Mouse (Mus musculus): ENCODE results near the gene Dab1. TPM values are rescaled to one million over a fixed set of nuclear protein-coding genes. Genes with fewer than 3 reads are reported as not detected.

Dab1 gene
- polyA plus RNA-seq, 1 experiment from 2014 or later, result 14.3 TPM

DNA sequence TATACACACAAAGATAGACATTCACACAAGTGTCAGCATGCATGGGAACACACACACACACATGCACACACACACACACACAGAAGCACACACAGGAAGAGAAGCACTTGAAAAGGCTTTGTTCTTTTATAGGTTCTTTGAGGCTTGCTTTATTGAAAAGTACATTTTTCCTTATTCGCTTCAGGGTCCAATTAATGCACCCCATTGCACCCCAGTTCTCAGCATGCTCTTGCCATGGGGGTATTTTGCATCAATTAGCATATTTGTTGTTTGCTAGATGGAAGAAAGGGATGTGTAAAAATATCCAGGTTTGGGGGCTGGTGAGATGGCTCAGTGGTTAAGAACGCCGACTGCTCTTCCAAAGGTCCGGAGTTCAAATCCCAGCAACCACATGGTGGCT is 1025.7 kb downstream of the Dab1 start:
- no peak overlapping the region for H3K4me2 ChIP-seq (replicated peaks)
- no peaks in the 10 kb centered on the region for H3K9me3 ChIP-seq (replicated peaks)
- no peak overlapping the region for H3K27ac ChIP-seq (replicated peaks)
- H3K4me3 ChIP-seq (replicated peaks), result no peak overlapping the region
- no peak overlapping the region for H3K9ac ChIP-seq
- 93% methylated on average over 4 of the region's 4 CpGs for WGBS
- no peaks in the 10 kb centered on the region for H3K4me1 ChIP-seq
- ATAC-seq (ENCODE audit: insufficient number of reproducible peaks, low FRiP score, low TSS enrichment, low read depth), result no peak
- no peaks in the 10 kb centered on the region for H3K36me3 ChIP-seq
- no peaks in the 10 kb centered on the region for H3K27me3 ChIP-seq

DNA sequence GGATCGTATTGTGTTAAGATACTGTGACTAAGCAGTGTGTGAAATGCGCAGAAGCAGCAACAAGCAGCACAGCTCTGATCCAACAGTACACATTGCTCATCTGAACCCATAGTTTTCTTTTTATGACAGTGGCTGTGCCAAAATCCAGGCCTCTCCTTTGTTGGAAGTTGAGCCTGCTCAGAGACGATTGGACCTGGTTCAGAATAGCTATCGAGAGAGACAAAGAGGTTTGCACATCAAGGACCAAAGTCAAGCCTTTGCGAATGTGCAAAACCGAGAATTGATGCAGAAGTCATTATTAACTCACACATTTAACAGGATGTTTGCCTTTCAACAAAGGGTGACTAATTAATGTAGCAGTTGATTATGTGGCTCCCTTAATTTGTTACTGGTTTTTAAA is 1032.6 kb downstream of the Dab1 start:
- Histone ChIP-seq H3K27ac (replicated peaks) (no peak overlapping the region), H3K4me3 (replicated peaks) (no peak overlapping the region), H3K9me3 (replicated peaks) (no peaks in the 10 kb centered on the region), H3K4me1 (no peaks in the 10 kb centered on the region), H3K9ac (no peak overlapping the region), H3K4me2 (replicated peaks) (no peak overlapping the region), H3K27me3 (no peaks in the 10 kb centered on the region), H3K36me3 (no peaks in the 10 kb centered on the region)
- WGBS, result 75% methylated on average over 6 of the region's 6 CpGs
- ATAC-seq (ENCODE audit: insufficient number of reproducible peaks, low FRiP score, low TSS enrichment, low read depth), result no peak

DNA sequence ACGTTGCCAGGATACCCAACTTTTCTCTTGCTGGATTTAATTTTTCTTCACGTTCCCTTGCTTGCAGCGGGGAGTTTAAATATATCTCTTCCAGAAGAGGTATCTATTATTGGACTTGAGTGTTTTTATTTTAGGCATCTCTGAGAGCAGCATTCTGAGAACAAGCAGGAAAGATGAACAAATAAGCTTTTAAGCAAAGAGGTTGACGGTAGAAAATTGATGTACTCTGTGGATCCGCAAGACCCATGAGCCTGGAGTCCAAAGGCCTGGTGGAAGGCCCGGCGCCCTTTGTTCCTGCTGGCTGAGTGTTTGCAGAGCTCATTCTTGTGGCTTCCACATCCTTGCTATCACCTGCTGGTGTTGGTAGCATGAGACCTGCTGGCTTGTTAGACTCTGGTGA is 1037.6 kb downstream of the Dab1 start:
- WGBS, result 75% methylated on average over 7 of the region's 7 CpGs
- Histone ChIP-seq H3K27ac (replicated peaks) (no peak overlapping the region), H3K9me3 (replicated peaks) (no peaks in the 10 kb centered on the region), H3K27me3 (no peaks in the 10 kb centered on the region), H3K4me1 (no peaks in the 10 kb centered on the region), H3K4me2 (replicated peaks) (no peak overlapping the region), H3K9ac (no peak overlapping the region), H3K36me3 (no peaks in the 10 kb centered on the region), H3K4me3 (replicated peaks) (no peak overlapping the region)
- no peak for ATAC-seq (ENCODE audit: insufficient number of reproducible peaks, low FRiP score, low TSS enrichment, low read depth)

DNA sequence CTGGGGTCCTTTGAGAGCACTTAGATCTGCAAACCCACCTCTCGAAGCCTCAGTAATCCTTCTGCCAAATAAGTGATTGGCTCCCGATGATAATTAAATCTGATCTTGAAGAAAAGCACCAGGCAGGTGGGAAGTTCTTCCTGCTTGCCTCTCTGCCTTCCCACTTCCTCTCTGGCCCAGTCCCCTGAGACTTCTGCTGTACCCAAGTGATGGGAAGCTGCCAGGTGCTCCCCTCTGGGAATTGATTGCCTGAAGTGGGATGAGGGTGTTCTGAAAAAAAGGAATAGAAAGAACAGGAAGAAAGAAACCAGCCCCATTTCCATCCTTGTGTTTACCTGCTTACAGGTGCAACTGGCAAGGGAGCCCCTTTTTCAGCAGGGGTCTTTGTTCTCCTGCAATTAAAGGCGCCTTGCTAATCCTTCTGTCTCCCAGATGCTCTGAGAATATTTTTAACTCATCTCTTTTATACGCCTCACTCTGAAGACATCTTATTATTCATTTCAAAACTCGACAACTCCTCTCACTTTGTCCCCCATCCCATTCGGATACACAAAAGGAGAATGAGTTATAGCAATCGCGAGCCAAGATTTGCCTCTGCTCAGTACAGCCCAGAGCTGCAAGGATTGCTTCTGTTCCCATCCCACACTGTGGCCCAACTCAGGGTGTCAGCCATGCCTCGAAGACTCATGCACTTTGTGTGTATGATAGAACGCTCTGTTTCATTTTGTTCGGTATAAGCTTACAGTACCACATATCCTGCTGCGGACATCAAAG is 1043.9 kb downstream of the Dab1 start:
- no peak overlapping the region for H3K27ac ChIP-seq (replicated peaks)
- no peaks in the 10 kb centered on the region for H3K27me3 ChIP-seq
- no peak for ATAC-seq (ENCODE audit: insufficient number of reproducible peaks, low FRiP score, low TSS enrichment, low read depth)
- H3K4me2 ChIP-seq (replicated peaks), result no peak overlapping the region
- no peaks in the 10 kb centered on the region for H3K36me3 ChIP-seq
- H3K9me3 ChIP-seq (replicated peaks), result no peaks in the 10 kb centered on the region
- no peaks in the 10 kb centered on the region for H3K4me1 ChIP-seq
- WGBS, result 68% methylated on average over 12 of the region's 12 CpGs
- H3K4me3 ChIP-seq (replicated peaks), result no peak overlapping the region
- no peak overlapping the region for H3K9ac ChIP-seq

DNA sequence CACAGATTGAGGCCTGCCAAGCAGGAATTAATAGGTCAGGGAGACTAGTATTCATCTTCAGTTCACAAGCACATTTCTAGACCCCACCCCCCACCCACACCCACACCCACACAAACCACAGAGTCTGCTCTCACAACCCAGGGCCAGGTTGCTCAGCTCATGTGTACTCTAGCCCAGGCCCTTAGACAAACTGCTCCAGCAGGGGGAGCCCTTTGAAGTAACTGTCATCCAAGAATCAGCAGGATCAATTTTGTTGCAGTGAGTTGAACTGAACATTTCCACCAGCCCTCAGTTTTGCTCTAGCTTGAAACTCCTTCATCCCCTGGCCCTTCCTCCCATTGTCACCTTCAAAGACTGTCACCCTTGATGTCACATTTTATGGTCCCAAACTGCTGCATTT is 1046.4 kb downstream of the Dab1 start:
- H3K4me3 ChIP-seq (replicated peaks), result no peak overlapping the region
- H3K27ac ChIP-seq (replicated peaks), result no peak overlapping the region
- H3K4me2 ChIP-seq (replicated peaks), result no peak overlapping the region
- H3K27me3 ChIP-seq, result no peaks in the 10 kb centered on the region
- no peaks in the 10 kb centered on the region for H3K9me3 ChIP-seq (replicated peaks)
- ATAC-seq (ENCODE audit: insufficient number of reproducible peaks, low FRiP score, low TSS enrichment, low read depth), result no peak
- H3K9ac ChIP-seq, result no peak overlapping the region
- no peaks in the 10 kb centered on the region for H3K36me3 ChIP-seq
- no peaks in the 10 kb centered on the region for H3K4me1 ChIP-seq

DNA sequence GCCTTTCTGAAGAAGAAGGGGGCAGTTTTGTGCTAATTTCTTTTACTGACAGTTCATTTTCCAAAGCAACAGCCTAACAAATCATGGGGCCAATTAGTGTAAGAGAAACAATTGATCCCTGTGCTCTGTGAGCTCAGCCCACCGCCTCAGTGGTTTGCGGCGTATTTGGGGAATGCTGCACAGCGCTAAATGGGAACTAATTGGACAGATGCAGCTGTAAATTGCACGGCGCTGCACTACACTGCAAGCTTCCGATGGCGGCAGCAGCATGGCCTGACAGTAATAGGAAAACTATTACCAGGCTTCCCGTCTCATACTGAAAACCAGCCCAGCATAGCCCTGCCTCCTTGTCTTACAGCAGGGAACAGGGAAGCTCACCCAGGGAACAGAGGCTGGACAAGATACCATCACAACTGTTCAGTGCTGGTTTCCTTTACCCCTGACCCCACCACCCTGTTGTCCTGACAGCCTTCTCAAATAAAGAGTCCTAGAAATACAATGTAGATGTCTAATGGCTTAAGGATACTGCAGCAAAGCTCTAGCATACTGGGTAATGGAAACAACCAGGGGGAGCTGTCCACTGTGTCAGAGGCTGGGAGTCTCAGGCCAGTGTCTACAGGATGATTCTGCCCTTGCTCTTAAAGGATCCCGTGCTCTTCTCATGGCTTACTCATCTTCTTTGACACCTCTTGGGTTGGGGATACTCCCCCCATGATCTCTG is 1047.8 kb downstream of the Dab1 start:
- Histone ChIP-seq H3K27me3 (no peaks in the 10 kb centered on the region), H3K4me3 (replicated peaks) (no peak overlapping the region), H3K27ac (replicated peaks) (no peak overlapping the region), H3K4me2 (replicated peaks) (no peak overlapping the region), H3K9me3 (replicated peaks) (no peaks in the 10 kb centered on the region), H3K4me1 (no peaks in the 10 kb centered on the region), H3K9ac (no peak overlapping the region), H3K36me3 (no peaks in the 10 kb centered on the region)
- no peak for ATAC-seq (ENCODE audit: insufficient number of reproducible peaks, low FRiP score, low TSS enrichment, low read depth)
- WGBS, result 71% methylated on average over 10 of the region's 10 CpGs

DNA sequence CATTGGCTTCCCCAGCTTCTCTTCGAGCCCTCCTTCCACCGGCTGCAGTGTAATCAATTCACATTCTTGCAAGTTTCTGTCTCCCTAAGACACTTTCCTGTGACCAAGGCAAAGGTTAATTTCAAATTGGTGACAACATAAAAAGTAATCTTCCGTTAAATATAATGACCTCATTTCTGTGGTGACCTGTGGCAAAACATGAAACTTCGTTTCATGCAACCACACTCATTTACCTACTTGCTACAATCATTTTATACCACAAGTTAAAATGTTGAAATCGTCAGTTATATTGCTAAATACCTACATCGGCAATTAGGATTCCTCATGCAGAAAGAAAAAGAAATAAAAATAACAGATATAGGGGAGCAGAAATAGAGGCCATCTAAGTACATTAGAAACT is 1048.9 kb downstream of the Dab1 start:
- Histone ChIP-seq H3K9me3 (replicated peaks) (no peaks in the 10 kb centered on the region), H3K9ac (no peak overlapping the region), H3K27ac (replicated peaks) (no peak overlapping the region), H3K4me2 (replicated peaks) (no peak overlapping the region), H3K27me3 (no peaks in the 10 kb centered on the region), H3K36me3 (no peaks in the 10 kb centered on the region), H3K4me1 (no peaks in the 10 kb centered on the region), H3K4me3 (replicated peaks) (no peak overlapping the region)
- WGBS, result 83% methylated on average over 6 of the region's 6 CpGs
- no peak for ATAC-seq (ENCODE audit: insufficient number of reproducible peaks, low FRiP score, low TSS enrichment, low read depth)

DNA sequence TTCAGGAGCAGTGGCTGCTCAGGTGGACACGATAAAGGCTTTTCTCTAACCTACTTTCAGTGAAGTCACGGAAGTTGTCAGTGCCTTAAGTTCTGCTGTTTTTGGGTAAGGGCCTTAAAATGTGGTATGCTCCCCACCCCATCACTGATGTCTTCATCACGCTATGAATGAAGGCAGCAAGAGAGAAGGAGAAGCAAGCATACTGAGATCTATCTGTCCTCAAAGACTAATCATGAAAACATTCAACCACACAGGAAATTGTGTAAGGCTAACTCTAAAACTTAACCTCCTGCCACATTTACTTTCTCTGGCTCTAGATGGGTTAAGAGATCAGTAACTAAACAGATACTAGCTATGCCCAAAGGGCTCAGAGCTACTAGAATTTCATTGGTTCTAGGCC is 1050.2 kb downstream of the Dab1 start:
- no peak overlapping the region for H3K9ac ChIP-seq
- H3K4me3 ChIP-seq (replicated peaks), result no peak overlapping the region
- 87% methylated on average over 3 of the region's 3 CpGs for WGBS

DNA sequence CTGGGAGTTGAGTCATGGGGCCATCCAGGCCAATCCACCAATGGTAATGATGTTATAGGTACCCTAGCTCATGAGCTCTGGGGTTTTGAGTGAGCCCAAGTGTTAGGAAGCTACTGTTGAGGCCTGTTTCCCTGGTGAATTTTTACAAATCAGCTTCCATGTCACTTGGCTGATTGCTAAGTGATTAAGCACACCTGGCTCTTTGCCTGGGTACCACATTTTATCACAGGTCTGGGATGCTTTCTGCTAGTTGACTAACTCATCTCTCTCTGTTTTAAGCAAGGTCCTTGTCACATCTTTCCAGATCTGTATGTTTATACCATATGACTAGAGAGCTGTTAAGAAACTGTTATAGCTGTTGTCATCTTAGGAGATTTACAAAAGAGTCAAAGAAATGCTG is 1051.6 kb downstream of the Dab1 start:
- no peaks in the 10 kb centered on the region for H3K27me3 ChIP-seq
- ATAC-seq (ENCODE audit: insufficient number of reproducible peaks, low FRiP score, low TSS enrichment, low read depth), result no peak

More for the DNA sequence above, 1050.2 kb downstream of the Dab1 start:
- H3K4me1 ChIP-seq, result no peaks in the 10 kb centered on the region
- no peak overlapping the region for H3K4me2 ChIP-seq (replicated peaks)
- H3K36me3 ChIP-seq, result no peaks in the 10 kb centered on the region
- no peaks in the 10 kb centered on the region for H3K9me3 ChIP-seq (replicated peaks)
- no peak overlapping the region for H3K27ac ChIP-seq (replicated peaks)
- ATAC-seq (ENCODE audit: insufficient number of reproducible peaks, low FRiP score, low TSS enrichment, low read depth), result no peak
- H3K27me3 ChIP-seq, result no peaks in the 10 kb centered on the region

DNA sequence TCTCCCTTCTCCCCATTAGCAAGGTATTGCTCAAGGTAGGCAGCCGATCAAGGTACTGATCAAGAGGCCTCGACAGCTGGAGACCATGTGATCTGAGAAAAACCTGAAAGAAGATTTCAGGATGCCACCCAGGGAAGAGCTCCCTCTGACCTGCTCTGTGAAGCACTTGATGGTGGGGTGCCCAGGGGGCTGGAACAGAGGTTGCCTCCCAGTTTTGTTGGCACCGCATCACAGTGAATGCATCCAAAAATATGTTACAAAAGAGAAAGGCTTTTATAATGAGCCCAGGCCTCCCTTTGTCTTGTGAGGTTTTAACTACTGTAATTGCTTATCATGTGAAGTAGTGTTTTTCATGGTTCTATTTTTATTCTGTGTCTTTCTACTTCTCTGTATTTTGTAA is 1054.2 kb downstream of the Dab1 start:
- no peak overlapping the region for H3K4me2 ChIP-seq (replicated peaks)

More for the DNA sequence above, 1051.6 kb downstream of the Dab1 start:
- Histone ChIP-seq H3K4me2 (replicated peaks) (no peak overlapping the region), H3K4me1 (no peaks in the 10 kb centered on the region), H3K9ac (no peak overlapping the region), H3K4me3 (replicated peaks) (no peak overlapping the region), H3K36me3 (no peaks in the 10 kb centered on the region), H3K27ac (replicated peaks) (no peak overlapping the region), H3K9me3 (replicated peaks) (no peaks in the 10 kb centered on the region)

DNA sequence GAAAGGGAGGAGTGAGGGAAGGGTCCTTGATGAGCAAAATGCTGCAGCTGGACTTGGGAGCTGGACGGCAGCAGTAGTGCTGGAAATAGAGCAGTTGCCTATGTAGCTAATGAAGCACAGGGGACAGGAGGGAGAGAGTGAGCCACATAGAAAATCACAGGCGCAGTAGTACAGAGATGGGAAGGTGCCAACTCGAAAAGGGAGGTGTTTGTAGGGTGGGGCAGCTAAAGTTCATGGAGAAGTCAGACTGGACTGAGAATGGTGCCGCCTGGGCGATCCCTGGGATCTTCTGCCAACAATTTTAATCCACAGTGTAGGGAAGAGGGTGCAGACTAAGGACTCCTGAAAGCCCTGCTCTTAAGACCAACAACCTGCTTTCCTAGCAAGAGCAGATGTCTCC is 1055.5 kb downstream of the Dab1 start:
- Histone ChIP-seq H3K9ac (no peak overlapping the region), H3K4me2 (replicated peaks) (no peak overlapping the region), H3K27ac (replicated peaks) (no peak overlapping the region), H3K36me3 (no peaks in the 10 kb centered on the region), H3K4me3 (replicated peaks) (no peak overlapping the region), H3K27me3 (no peaks in the 10 kb centered on the region), H3K9me3 (replicated peaks) (no peaks in the 10 kb centered on the region), H3K4me1 (no peaks in the 10 kb centered on the region)
- ATAC-seq (ENCODE audit: insufficient number of reproducible peaks, low FRiP score, low TSS enrichment, low read depth), result no peak
- 83% methylated on average over 5 of the region's 5 CpGs for WGBS

More for the DNA sequence above, 1054.2 kb downstream of the Dab1 start:
- H3K9me3 ChIP-seq (replicated peaks), result no peaks in the 10 kb centered on the region
- H3K4me1 ChIP-seq, result no peaks in the 10 kb centered on the region
- ATAC-seq (ENCODE audit: insufficient number of reproducible peaks, low FRiP score, low TSS enrichment, low read depth), result no peak
- H3K36me3 ChIP-seq, result no peaks in the 10 kb centered on the region
- 79% methylated on average over 3 of the region's 3 CpGs for WGBS
- no peaks in the 10 kb centered on the region for H3K27me3 ChIP-seq
- H3K4me3 ChIP-seq (replicated peaks), result no peak overlapping the region
- H3K27ac ChIP-seq (replicated peaks), result no peak overlapping the region
- no peak overlapping the region for H3K9ac ChIP-seq

DNA sequence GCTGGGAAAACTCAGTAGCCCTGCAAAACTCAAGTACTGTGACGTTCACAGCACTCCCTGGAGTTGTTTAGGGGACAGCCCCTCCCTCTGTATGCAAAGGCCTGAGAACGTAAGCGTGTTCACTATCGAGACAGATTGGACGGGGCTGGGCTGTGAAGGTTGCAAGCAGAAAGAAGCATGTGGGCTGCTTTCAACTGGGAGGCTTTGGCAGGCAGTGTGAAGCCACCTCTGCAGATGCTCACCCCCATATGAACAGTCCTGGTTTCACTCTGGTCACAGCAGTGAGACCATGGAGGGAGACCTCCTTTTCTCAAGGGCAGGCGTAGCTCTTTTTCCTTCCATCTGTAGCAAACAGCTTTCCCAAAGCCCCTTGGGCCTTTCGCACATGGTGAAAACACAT is 1059.1 kb downstream of the Dab1 start:
- Histone ChIP-seq H3K9me3 (replicated peaks) (no peaks in the 10 kb centered on the region), H3K9ac (no peak overlapping the region), H3K27ac (replicated peaks) (no peak overlapping the region), H3K4me3 (replicated peaks) (no peak overlapping the region), H3K4me2 (replicated peaks) (no peak overlapping the region), H3K4me1 (no peaks in the 10 kb centered on the region), H3K36me3 (no peaks in the 10 kb centered on the region), H3K27me3 (no peaks in the 10 kb centered on the region)
- no peak for ATAC-seq (ENCODE audit: insufficient number of reproducible peaks, low FRiP score, low TSS enrichment, low read depth)
- WGBS, result 66% methylated on average over 7 of the region's 7 CpGs
